Mouse (Mus musculus): ENCODE measurements at regions not wholly inside any gene's neighbourhood (a gene's known extent, or its start where the extent isn't known, plus 50 kb on each side); places are given as distances from the start of the nearest gene placed in this dataset.

GRCm38 (mm10) chr8:30569799-30570198, 2858.7 kb upstream of the 5930422O12Rik start:
- TF ChIP-seq POLR2A (IDR thresholded peaks at IDR 0.05; ENCODE audit: low read depth, low read length) (no peak), ELF1 (IDR thresholded peaks at IDR 0.05; ENCODE audit: low read depth, low read length) (no peak), CTCF (conservative IDR thresholded peaks at IDR 0.05 in 1 of 2, IDR thresholded peaks at IDR 0.05 in 1 of 2; ENCODE audit: low read depth in 2 of 2, low read length in 2 of 2) (no peak), ZC3H11A (IDR thresholded peaks at IDR 0.05; ENCODE audit: low read depth, low read length) (no peak), JUND (conservative IDR thresholded peaks at IDR 0.05; ENCODE audit: low read depth, low read length) (no peak), TBP (conservative IDR thresholded peaks at IDR 0.05; ENCODE audit: low read depth, low read length) (no peak), EP300 (IDR thresholded peaks at IDR 0.05; ENCODE audit: low read length) (no peak), ZNF384 (IDR thresholded peaks at IDR 0.05; ENCODE audit: low read depth, low read length) (no peak), JUN (IDR thresholded peaks at IDR 0.05; ENCODE audit: insufficient read depth, low read depth, low read length) (no peak)
